Mouse (Mus musculus): ENCODE measurements around the gene Slu7. TPM values are rescaled to one million over a fixed set of nuclear protein-coding genes. Genes with fewer than 3 reads are reported as not detected.

Gene Slu7
- polyA plus RNA-seq, 1 experiment = 2.3 TPM

DNA sequence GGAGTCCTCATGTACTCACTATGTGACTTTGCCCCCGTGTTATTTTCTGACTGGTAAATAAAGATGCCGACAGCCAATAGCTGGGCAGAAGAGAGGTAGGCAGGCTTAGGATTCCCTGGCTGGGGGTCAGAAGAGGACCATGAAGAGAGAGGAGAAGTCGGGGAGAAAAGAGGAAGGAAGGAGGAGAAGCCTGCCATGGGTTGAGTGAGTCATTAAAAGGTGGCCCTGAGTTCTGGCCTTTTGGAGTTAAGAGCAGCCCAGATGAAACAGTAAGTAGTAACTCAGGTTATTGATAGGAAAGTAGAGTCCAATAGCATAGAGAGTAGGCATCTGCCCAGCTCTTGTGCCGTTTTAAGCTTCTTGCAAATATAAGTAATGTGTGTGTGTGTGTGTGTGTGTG is 17.8 kb downstream of the Slu7 start:
- H3K27ac ChIP-seq (ENCODE audit: insufficient read depth, low read depth, low read length) = no peak overlapping the region
- 43% methylated on average over 4 of the region's 4 CpGs for WGBS
- H3K27me3 ChIP-seq (ENCODE audit: control insufficient read depth, insufficient read depth, low read length) = no peaks in the 10 kb centered on the region
- no peaks in the 10 kb centered on the region for H3K4me1 ChIP-seq (ENCODE audit: control insufficient read depth, insufficient read depth, insufficient read length, low read length)
- peaks cover 10% of the 10 kb centered on the region for H3K36me3 ChIP-seq (ENCODE audit: control insufficient read depth, insufficient read depth, low read length)
- no peak overlapping the region for H3K4me3 ChIP-seq (ENCODE audit: low read depth, low read length)
- TF ChIP-seq CTCF (IDR thresholded peaks at IDR 0.05; ENCODE audit: extremely low read depth, insufficient read length, insufficient replicate concordance, low read depth, low read length) (no peak), POLR2A (IDR thresholded peaks at IDR 0.05; ENCODE audit: low read depth, low read length) (no peak)

DNA sequence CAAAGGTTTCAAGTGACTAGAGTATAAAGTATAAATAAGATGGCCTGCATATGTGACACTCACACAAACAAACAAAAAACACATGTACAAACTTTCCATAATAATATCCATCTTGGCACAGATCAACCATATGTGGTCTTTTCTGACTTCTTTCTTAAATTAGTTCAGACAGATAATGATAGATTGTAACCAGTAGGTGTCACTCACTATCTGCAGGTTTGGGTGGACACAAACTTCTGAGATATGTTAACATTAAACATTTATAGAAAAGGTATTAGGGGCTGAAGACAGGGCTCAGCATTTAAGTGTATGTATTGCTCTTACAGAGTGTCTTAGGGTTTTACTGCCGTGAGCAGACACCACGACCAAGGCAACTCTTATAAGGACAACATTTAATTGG is 18.7 kb downstream of the Slu7 start:
- TF ChIP-seq CTCF (IDR thresholded peaks at IDR 0.05; ENCODE audit: extremely low read depth, insufficient read length, insufficient replicate concordance, low read depth, low read length) = no peak
- no peaks in the 10 kb centered on the region for H3K27me3 ChIP-seq (ENCODE audit: control insufficient read depth, insufficient read depth, low read length)
- WGBS = 58% methylated on average over 2 of the region's 2 CpGs

DNA sequence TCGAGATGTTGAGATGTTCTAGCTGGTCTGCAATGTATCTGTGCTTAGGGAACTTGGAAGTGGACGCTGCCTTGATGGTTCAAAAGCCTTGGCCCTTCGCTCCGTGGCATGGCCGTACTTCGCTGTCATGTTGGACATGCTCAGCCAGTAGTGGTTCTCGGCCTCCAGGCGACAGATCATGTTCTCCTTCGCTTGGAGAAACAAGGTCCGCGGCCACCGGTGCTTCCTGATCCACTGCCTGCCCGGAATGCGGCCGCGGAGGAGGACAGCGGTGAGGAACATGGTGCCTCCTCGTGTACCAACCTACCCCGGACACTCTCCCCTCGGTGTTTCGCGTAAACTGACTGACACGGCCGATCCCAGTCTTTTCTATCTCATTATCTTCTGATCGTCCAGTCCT is 29.7 kb downstream of the Slu7 start:
- no peak overlapping the region for H3K4me3 ChIP-seq (ENCODE audit: low read depth, low read length)
- H3K27ac ChIP-seq (ENCODE audit: insufficient read depth, low read depth, low read length) = no peak overlapping the region
- WGBS = 93% methylated on average over 25 of the region's 25 CpGs
- no peak for TF ChIP-seq CTCF (IDR thresholded peaks at IDR 0.05; ENCODE audit: extremely low read depth, insufficient read length, insufficient replicate concordance, low read depth, low read length)
- H3K4me1 ChIP-seq (ENCODE audit: control insufficient read depth, insufficient read depth, insufficient read length, low read length) = no peaks in the 10 kb centered on the region
- no peaks in the 10 kb centered on the region for H3K36me3 ChIP-seq (ENCODE audit: control insufficient read depth, insufficient read depth, low read length)
- no peaks in the 10 kb centered on the region for H3K27me3 ChIP-seq (ENCODE audit: control insufficient read depth, insufficient read depth, low read length)

More for the DNA sequence above, 18.7 kb downstream of the Slu7 start:
- no peaks in the 10 kb centered on the region for H3K4me1 ChIP-seq (ENCODE audit: control insufficient read depth, insufficient read depth, insufficient read length, low read length)
- no peak overlapping the region for H3K27ac ChIP-seq (ENCODE audit: insufficient read depth, low read depth, low read length)
- no peak overlapping the region for H3K4me3 ChIP-seq (ENCODE audit: low read depth, low read length)
- peaks cover 3% of the 10 kb centered on the region; the same call in 1 of the 2 replicates for H3K36me3 ChIP-seq (ENCODE audit: control insufficient read depth, insufficient read depth, low read length)

DNA sequence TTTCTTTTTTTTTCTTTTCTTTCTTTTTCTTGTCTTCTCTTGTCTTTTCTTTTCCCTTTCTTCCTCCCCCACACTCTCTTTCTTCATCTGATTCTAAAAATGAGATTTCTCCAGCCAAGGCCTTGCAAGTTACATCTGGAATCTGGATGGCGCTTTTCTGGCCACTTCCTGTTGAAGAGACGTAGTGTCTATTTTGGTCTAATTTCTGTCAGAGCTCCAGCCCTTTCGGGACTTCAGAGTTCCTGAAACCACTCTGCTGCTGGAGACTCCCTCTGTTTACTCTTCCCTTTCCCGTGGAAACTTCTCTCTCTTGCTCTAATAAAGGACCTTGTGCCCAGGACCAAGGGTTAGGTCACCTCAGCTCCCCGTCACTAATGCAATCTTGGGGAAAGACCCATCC is 36.6 kb downstream of the Slu7 start:
- WGBS = 44% methylated on average over 5 of the region's 5 CpGs
- H3K36me3 ChIP-seq (ENCODE audit: control insufficient read depth, insufficient read depth, low read length) = no peaks in the 10 kb centered on the region
- H3K4me1 ChIP-seq (ENCODE audit: control insufficient read depth, insufficient read depth, insufficient read length, low read length) = peaks cover 5% of the 10 kb centered on the region
- no peaks in the 10 kb centered on the region for H3K27me3 ChIP-seq (ENCODE audit: control insufficient read depth, insufficient read depth, low read length)
- H3K27ac ChIP-seq (ENCODE audit: insufficient read depth, low read depth, low read length) = peak overlapping the region; percentile 39; the same call in 1 of the 2 replicates
- no peak for TF ChIP-seq CTCF (IDR thresholded peaks at IDR 0.05; ENCODE audit: extremely low read depth, insufficient read length, insufficient replicate concordance, low read depth, low read length)
- no peak for TF ChIP-seq POLR2A (IDR thresholded peaks at IDR 0.05; ENCODE audit: low read depth, low read length)
- no peak overlapping the region for H3K4me3 ChIP-seq (ENCODE audit: low read depth, low read length)

DNA sequence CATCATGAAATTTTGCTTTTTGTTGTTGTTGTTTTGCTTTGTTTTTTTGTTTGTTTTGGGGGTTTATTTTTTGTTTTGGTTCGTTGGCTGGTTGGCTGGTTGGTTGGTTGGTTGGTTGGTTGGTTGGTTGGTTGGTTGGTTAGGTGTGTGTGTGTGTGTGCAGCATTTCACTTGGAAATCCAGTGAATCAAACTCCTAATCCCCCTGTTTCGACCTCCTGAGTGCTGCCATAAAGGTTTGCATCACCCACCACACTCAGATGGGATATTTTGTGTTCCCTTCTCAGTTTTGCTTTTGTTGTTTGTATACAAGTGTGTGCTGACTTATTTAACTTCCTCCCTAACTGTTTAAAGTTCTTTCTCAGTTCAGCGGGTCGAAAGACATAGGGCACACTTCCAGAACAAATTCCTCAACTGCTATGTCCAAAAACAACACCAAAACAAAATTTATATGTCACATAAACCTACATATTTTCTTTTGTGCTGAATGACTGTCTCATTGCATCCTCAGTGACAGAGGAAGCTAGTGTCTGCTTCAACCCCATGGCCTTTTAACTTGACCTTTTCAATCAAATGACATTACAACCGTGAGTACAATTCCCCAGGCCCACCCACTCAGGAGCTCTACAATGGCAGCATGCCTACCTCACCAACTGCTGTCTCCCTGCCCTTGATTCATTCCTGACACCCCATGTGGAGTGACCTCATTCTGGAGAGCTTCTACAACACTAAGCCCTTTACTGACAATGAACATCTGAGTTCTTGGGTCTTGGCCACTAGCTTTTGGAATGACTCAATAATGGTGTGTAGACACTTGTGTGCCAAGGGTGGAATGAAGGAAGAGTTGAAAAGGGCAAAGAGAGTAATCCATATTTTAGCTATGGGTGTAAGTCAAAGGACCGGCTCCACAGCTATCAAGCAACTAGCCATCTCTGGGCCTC is 37.6 kb downstream of the Slu7 start:
- peaks cover 5% of the 10 kb centered on the region for H3K4me1 ChIP-seq (ENCODE audit: control insufficient read depth, insufficient read depth, insufficient read length, low read length)
- no peak overlapping the region for H3K4me3 ChIP-seq (ENCODE audit: low read depth, low read length)
- H3K27me3 ChIP-seq (ENCODE audit: control insufficient read depth, insufficient read depth, low read length) = no peaks in the 10 kb centered on the region
- no peak overlapping the region; the same call in 1 of the 2 replicates for H3K27ac ChIP-seq (ENCODE audit: insufficient read depth, low read depth, low read length)
- TF ChIP-seq POLR2A (IDR thresholded peaks at IDR 0.05; ENCODE audit: low read depth, low read length) (no peak), CTCF (IDR thresholded peaks at IDR 0.05; ENCODE audit: extremely low read depth, insufficient read length, insufficient replicate concordance, low read depth, low read length) (no peak)
- WGBS = 69% methylated on average over 6 of the region's 6 CpGs
- H3K36me3 ChIP-seq (ENCODE audit: control insufficient read depth, insufficient read depth, low read length) = no peaks in the 10 kb centered on the region

DNA sequence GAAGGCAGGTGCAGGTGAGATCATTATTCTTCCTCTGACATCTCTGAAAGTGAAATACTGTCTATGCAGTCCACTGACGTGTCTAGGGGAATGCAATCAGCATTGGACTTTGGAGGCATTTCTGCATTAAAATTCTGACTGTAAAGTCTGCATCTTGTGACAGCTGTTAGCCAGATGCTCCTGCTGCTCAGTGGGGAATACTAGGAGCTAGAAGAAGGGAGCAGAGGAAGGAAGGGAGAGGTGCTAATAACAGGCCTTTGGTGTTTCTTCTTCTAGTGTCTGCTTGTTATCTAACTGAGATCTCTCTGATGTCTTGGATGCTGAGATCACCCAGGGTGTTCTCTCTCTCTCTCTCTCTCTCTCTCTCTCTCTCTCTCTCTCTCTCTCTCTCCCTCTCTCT is 39.6 kb downstream of the Slu7 start:
- Histone ChIP-seq H3K36me3 (ENCODE audit: control insufficient read depth, insufficient read depth, low read length) (no peaks in the 10 kb centered on the region), H3K27ac (ENCODE audit: insufficient read depth, low read depth, low read length) (no peak overlapping the region), H3K4me3 (ENCODE audit: low read depth, low read length) (no peak overlapping the region), H3K27me3 (ENCODE audit: control insufficient read depth, insufficient read depth, low read length) (no peaks in the 10 kb centered on the region), H3K4me1 (ENCODE audit: control insufficient read depth, insufficient read depth, insufficient read length, low read length) (peaks cover 5% of the 10 kb centered on the region)
- TF ChIP-seq POLR2A (IDR thresholded peaks at IDR 0.05; ENCODE audit: low read depth, low read length) (no peak), CTCF (IDR thresholded peaks at IDR 0.05; ENCODE audit: extremely low read depth, insufficient read length, insufficient replicate concordance, low read depth, low read length) (no peak)
- 63% methylated on average over 1 of the region's 1 CpGs for WGBS

DNA sequence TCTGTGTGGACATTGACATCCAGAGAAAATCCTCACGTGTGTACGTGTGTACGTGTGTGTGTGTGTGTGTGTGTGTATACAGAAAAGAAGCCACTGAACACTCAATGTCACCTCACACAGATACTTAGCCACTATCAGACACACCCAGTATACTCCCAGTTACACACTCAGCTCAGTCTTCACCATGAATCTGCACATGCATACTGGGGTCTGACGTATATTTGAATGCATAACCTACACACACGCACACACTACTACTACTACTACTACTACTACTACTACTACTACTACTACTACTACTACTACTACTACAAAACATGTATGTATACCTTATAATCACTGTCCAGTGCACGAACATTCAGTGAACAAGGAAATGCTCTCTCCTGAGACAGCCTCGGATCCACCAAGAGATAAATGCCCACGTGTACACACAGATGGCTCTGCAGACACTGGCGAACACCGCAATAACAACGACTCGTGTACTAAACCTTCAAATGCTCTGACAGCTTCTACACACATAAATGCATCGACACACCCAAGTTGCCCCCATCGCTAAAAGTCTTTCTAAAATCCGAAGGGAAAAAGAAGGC is 40.2 kb downstream of the Slu7 start:
- 37% methylated on average over 15 of the region's 15 CpGs for WGBS
- H3K4me3 ChIP-seq (ENCODE audit: low read depth, low read length) = peak overlapping the region; percentile 66

More for the DNA sequence above, 40.2 kb downstream of the Slu7 start:
- TF ChIP-seq CTCF (IDR thresholded peaks at IDR 0.05; ENCODE audit: extremely low read depth, insufficient read length, insufficient replicate concordance, low read depth, low read length) (no peak), POLR2A (IDR thresholded peaks at IDR 0.05; ENCODE audit: low read depth, low read length) (no peak)
- Histone ChIP-seq H3K27me3 (ENCODE audit: control insufficient read depth, insufficient read depth, low read length) (no peaks in the 10 kb centered on the region), H3K36me3 (ENCODE audit: control insufficient read depth, insufficient read depth, low read length) (no peaks in the 10 kb centered on the region), H3K27ac (ENCODE audit: insufficient read depth, low read depth, low read length) (no peak overlapping the region), H3K4me1 (ENCODE audit: control insufficient read depth, insufficient read depth, insufficient read length, low read length) (peaks cover 5% of the 10 kb centered on the region)
